Mouse (Mus musculus): Measurements from ENCODE around the gene Dock6. TPM values are rescaled to one million over a fixed set of nuclear protein-coding genes. Genes with fewer than 3 reads are reported as not detected.

Gene Dock6
- polyA plus RNA-seq, 1 experiment = 41.5 TPM

DNA sequence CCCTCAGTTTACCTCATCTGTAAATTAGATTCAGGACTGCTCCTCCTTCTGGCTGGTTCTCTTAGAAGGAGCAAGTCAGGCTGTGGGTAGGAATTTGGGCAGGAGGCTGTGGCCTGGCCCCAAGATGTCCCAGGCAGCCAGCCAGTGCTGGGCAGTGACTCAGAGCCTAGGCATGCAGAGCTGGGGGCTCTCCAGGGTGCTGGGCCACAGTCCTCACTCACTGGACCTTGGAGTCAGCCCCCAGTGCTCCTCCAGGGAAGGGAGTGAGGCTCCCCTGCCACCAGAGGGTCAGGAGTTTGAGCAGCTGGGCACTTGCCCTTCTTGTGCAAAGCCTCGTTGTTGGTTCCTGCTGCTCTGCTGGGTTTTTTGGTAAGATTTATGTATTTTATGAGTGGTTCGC is 98.4 kb downstream of the Dock6 start:
- Histone ChIP-seq H3K4me3 (ENCODE audit: control insufficient read depth, low read depth, low read length) (no peak overlapping the region), H3K27me3 (ENCODE audit: control insufficient read depth, insufficient read depth, low read length) (no peaks in the 10 kb centered on the region), H3K4me1 (ENCODE audit: control insufficient read depth, insufficient read depth, low read length) (peaks cover 4% of the 10 kb centered on the region), H3K27ac (ENCODE audit: control insufficient read depth, insufficient read depth, low read depth, low read length) (no peak overlapping the region), H3K36me3 (ENCODE audit: control insufficient read depth, insufficient read depth, low read length) (no peaks in the 10 kb centered on the region)
- TF ChIP-seq CTCF (IDR thresholded peaks at IDR 0.05; ENCODE audit: control insufficient read depth, insufficient read depth, insufficient replicate concordance, low read depth, low read length) = no peak
- TF ChIP-seq POLR2A (IDR thresholded peaks at IDR 0.05; ENCODE audit: control insufficient read depth, low read depth, low read length) = no peak

DNA sequence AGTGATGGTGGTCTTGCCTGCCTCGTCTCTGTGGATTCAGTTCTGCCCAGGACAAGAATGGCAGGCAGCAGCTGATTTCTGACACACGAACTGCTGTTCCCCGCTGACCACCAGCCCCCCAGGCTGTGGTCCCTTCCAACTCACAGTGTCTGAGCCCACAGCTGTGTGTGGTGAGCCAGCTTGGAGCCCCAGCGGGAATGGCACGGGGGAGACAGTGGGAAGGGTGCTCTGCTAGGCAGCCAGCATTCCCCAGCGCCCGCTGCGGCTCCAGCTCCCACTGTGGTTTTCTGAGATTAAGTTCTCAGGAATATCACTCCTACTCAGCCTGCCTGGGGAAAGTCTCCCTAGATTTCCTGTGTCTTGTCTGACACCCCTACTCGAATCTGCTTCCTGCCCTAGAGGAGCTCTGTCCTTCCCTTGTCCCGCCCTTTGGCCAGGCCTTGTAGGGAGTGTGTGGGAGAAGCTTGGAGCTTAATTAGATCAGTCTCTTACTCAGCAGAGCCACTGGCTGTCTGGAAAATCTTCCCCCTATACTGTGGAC is 100.1 kb downstream of the Dock6 start:
- H3K36me3 ChIP-seq (ENCODE audit: control insufficient read depth, insufficient read depth, low read length) = no peaks in the 10 kb centered on the region
- no peaks in the 10 kb centered on the region for H3K27me3 ChIP-seq (ENCODE audit: control insufficient read depth, insufficient read depth, low read length)
- peak overlapping the region; percentile 41; the same call in 1 of the 2 replicates for H3K27ac ChIP-seq (ENCODE audit: control insufficient read depth, insufficient read depth, low read depth, low read length)
- no peak overlapping the region for H3K4me3 ChIP-seq (ENCODE audit: control insufficient read depth, low read depth, low read length)
- TF ChIP-seq CTCF (IDR thresholded peaks at IDR 0.05; ENCODE audit: control insufficient read depth, insufficient read depth, insufficient replicate concordance, low read depth, low read length) = no peak
- peaks cover 3% of the 10 kb centered on the region; the same call in 1 of the 2 replicates for H3K4me1 ChIP-seq (ENCODE audit: control insufficient read depth, insufficient read depth, low read length)

DNA sequence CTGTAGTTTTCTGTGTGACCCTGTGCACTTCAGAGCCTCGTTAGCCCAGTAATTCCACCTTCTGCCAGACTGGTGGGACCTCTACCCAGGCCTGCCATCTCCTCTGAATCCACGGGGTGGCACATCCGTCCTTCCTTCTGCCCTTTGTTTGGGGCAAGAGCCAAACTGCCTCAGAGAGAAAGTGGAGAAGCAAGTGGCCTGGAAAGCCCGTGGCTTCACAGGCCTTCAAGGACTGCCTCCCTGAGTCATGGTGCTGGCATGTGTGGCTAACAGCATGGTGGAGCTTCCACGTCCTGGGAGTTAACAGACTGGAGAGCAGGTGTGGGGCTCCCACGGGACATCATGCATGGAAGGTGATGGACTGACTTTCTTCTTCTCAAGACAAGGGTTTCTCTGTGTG is 101.1 kb downstream of the Dock6 start:
- Histone ChIP-seq H3K36me3 (ENCODE audit: control insufficient read depth, insufficient read depth, low read length) (no peaks in the 10 kb centered on the region), H3K4me1 (ENCODE audit: control insufficient read depth, insufficient read depth, low read length) (peaks cover 3% of the 10 kb centered on the region; the same call in 1 of the 2 replicates), H3K27me3 (ENCODE audit: control insufficient read depth, insufficient read depth, low read length) (no peaks in the 10 kb centered on the region), H3K4me3 (ENCODE audit: control insufficient read depth, low read depth, low read length) (no peak overlapping the region), H3K27ac (ENCODE audit: control insufficient read depth, insufficient read depth, low read depth, low read length) (no peak overlapping the region; the same call in 1 of the 2 replicates)
- TF ChIP-seq POLR2A (IDR thresholded peaks at IDR 0.05; ENCODE audit: control insufficient read depth, low read depth, low read length) = no peak
- TF ChIP-seq CTCF (IDR thresholded peaks at IDR 0.05; ENCODE audit: control insufficient read depth, insufficient read depth, insufficient replicate concordance, low read depth, low read length) = peak; percentile 37; the same call in 1 of the 2 replicates

DNA sequence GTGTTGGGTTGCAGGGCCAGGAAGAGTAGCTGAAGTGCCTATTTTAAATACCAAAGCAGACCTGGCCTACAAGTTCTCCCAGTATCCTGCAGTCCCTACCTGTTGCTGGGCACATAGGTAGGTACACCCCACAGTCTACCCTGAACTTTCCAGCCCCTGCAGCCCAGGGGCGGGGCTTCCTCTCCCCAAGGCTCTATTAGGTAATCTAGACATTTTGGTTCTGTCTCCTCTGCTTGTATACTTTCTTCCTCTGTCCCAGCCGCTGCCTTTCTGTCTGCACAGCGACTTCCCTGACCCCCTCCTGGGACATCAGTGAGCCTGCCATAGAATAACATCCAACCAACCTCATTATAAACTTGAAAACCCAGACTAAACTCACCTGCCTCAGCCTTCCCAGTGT is 102.1 kb downstream of the Dock6 start:
- H3K27me3 ChIP-seq (ENCODE audit: control insufficient read depth, insufficient read depth, low read length) = no peaks in the 10 kb centered on the region
- no peaks in the 10 kb centered on the region for H3K36me3 ChIP-seq (ENCODE audit: control insufficient read depth, insufficient read depth, low read length)
- peaks cover 3% of the 10 kb centered on the region; the same call in 1 of the 2 replicates for H3K4me1 ChIP-seq (ENCODE audit: control insufficient read depth, insufficient read depth, low read length)
- no peak overlapping the region for H3K27ac ChIP-seq (ENCODE audit: control insufficient read depth, insufficient read depth, low read depth, low read length)
- TF ChIP-seq POLR2A (IDR thresholded peaks at IDR 0.05; ENCODE audit: control insufficient read depth, low read depth, low read length) (no peak), CTCF (IDR thresholded peaks at IDR 0.05; ENCODE audit: control insufficient read depth, insufficient read depth, insufficient replicate concordance, low read depth, low read length) (no peak)
- no peak overlapping the region for H3K4me3 ChIP-seq (ENCODE audit: control insufficient read depth, low read depth, low read length)

Other genes with a start within 250 kb of the Dock6 start
- gene Smarca4, start 236.5 kb downstream of the Dock6 start, polyA plus RNA-seq (2012; rRNA removed) = 44.4 and 45.4 TPM in 2 replicates
- gene Ldlr, start 129.2 kb downstream of the Dock6 start, polyA plus RNA-seq (2012; rRNA removed) = 2.9 TPM in 2 replicates
- 16.5 and 17.1 TPM in 2 replicates for gene Spc24, start 92.3 kb downstream of the Dock6 start, polyA plus RNA-seq (2012; rRNA removed)
- 6.7 and 6.9 TPM in 2 replicates for gene Kank2, start 53.9 kb downstream of the Dock6 start, polyA plus RNA-seq (2012; rRNA removed)
- gene Angptl8, start 17.1 kb downstream of the Dock6 start, polyA plus RNA-seq (2012; rRNA removed) = not detected in 2 replicates
- 21.2 and 22.7 TPM in 2 replicates for gene Rab3d, start 65.6 kb upstream of the Dock6 start, polyA plus RNA-seq (2012; rRNA removed)
- gene Ccdc159, start 74.8 kb upstream of the Dock6 start, polyA plus RNA-seq (2012; rRNA removed) = 72.0 and 74.9 TPM in 2 replicates
- 296 and 312 TPM in 2 replicates for gene Tmem205, start 74.9 kb upstream of the Dock6 start, polyA plus RNA-seq (2012; rRNA removed)
- gene Plppr2, start 84.4 kb upstream of the Dock6 start, polyA plus RNA-seq (2012; rRNA removed) = 33.3 and 39.3 TPM in 2 replicates
- 4.7 and 5.1 TPM in 2 replicates for gene Swsap1, start 103.1 kb upstream of the Dock6 start, polyA plus RNA-seq (2012; rRNA removed)
- gene Epor, start 110.9 kb upstream of the Dock6 start, polyA plus RNA-seq (2012; rRNA removed) = 1.5 and 1.9 TPM in 2 replicates
- gene Rgl3, start 136.8 kb upstream of the Dock6 start, polyA plus RNA-seq (2012; rRNA removed) = 3.9 and 5.2 TPM in 2 replicates
- 38.5 and 46.0 TPM in 2 replicates for gene Ccdc151, start 150.0 kb upstream of the Dock6 start, polyA plus RNA-seq (2012; rRNA removed)
- 41.2 and 43.3 TPM in 2 replicates for gene Prkcsh, start 150.2 kb upstream of the Dock6 start, polyA plus RNA-seq (2012; rRNA removed)
- gene Elavl3, start 199.4 kb upstream of the Dock6 start, polyA plus RNA-seq (2012; rRNA removed) = 1.8 and 1.9 TPM in 2 replicates
- not detected in 2 replicates for gene Gm49318, start 218.6 kb upstream of the Dock6 start, polyA plus RNA-seq (2012; rRNA removed)
- 43.1 and 44.9 TPM in 2 replicates for gene Zfp653, start 218.7 kb upstream of the Dock6 start, polyA plus RNA-seq (2012; rRNA removed)
- gene Ecsit, start 232.8 kb upstream of the Dock6 start, polyA plus RNA-seq (2012; rRNA removed) = 71.6 and 72.6 TPM in 2 replicates
- gene Cnn1, start 246.6 kb upstream of the Dock6 start, polyA plus RNA-seq (2012; rRNA removed) = 5.8 and 22.3 TPM in 2 replicates